Mouse (Mus musculus): ENCODE results near the gene Fam24b. TPM values are rescaled to one million over a fixed set of nuclear protein-coding genes. Genes with fewer than 3 reads are reported as not detected.

The Fam24b gene
- total RNA-seq (2023) = 1 to 10 TPM in 1 of 2 experiments, not detected in 1; 1.5 TPM

DNA sequence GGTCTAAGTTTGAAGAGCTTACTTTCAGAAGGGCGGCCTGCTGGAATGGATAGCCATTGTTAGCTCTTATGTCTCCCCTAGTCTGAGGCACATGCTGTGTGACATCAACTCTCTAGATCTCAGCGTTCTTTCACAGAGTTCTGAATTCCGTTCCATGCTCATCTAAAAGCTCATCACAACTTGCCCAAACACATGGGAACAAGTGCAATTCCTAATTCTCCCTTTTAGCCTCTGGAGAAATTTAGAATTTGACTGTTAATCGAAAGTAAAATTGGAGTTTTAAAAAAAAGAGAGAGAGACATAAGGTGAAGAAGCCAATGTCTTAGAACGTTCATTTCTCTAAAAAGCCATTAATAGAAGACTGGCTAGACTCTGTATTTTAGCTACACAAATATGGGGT lies at the start of gene Fam24b:
Gene Fam24b (minus strand): TSS at position 101 of the 400 bp plus-strand sequence.

DNA sequence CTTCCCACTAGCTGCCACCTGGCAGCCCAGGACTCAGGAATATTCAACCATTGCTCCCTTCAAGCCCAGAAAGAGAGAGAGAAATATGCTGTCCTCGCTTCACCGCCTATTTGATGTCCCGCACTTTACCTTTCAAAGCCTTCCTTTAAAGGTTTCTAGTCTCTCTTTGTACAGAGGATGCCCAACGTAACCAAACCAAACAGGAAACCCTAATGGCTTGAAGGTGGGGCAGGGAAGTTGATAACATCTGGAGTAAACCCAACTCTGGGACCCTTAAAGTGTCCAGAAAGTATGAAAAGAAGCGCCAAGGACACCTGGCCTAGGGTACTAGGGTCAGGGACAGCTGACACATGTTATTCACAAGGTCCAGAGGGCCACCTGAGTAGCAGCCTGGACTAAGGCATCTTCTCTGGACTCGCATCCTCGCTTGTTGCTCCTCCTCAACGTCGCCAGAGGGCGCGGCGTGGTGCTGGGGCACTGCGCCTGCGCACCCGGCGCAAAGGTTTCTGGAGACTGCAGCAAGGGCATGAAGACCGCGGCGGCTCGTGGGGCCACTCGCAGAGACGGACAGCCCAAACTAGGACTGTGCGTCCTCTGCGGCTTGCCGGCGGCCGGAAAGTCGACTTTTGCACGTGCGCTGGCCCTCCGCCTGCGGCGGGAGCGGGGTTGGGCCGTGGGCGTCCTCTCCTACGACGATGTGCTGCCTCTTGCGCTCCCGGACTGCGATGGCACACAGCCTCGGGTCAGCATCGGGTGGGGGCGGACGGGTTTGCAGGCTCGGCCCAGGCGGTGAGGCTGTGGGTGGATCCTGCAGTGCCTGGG lies 41.5 kb upstream of the Fam24b start, which contains the start of gene Pstk:
Gene Pstk (plus strand): TSS at position 494 of the 822 bp plus-strand sequence.

DNA sequence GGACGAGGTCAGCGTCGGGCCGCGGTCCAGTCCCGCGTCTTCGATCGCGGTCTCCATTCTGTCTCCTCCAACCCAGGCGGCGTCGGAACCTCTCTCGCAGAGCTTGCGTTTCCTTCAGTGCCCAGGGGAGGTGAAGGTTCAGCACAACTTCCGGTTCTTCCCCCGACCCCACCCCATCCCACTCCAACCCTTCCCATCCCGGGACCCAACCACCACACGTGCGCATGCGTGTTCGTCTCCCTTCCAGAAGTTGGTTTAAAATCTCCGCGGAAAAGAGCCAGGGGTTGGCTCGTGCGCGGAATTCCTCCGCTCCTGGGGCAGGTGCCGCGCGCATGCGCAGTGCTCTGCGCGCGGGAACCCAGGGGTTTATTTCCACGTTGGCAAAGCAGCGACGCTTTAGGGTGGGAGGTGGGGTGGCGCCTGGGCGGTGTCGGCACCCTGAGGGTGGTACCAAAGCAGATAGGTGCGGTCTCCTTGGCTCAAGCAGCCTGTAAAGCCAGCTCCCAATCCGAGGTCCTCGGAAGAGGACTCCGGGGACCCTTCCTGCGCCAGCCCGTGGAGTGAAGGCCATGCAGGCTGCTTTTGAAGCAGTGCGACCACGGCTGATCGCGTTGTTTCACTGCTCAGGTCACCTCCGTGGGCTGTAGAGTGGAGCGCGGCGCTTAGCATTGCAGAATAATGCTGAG lies 33.4 kb upstream of the Fam24b start, which contains the start of gene 2310057M21Rik:
Gene 2310057M21Rik (minus strand): TSS at position 145 of the 686 bp plus-strand sequence.

DNA sequence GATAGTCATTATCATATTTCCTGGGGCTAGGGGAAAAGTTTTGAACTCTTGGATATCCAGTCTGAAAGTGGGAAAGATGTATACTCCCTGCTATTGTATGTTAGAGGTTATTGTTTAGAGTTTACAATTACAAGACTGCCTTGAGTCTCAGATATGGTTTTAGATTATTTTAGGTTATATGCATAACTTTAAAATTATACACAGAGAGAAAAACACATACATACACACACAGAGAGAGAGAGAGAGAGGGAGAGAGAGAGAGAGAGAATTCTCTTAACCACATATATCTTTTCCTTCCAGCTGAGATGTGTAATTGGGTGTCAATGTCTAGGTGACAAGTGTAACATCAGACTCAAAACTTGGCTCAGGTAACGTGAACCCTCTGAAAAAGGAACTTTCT lies 4.2 kb upstream of the Fam24b start, which contains the start of gene Fam24a:
Gene Fam24a (plus strand): TSS at position 301 of the 400 bp plus-strand sequence.

DNA sequence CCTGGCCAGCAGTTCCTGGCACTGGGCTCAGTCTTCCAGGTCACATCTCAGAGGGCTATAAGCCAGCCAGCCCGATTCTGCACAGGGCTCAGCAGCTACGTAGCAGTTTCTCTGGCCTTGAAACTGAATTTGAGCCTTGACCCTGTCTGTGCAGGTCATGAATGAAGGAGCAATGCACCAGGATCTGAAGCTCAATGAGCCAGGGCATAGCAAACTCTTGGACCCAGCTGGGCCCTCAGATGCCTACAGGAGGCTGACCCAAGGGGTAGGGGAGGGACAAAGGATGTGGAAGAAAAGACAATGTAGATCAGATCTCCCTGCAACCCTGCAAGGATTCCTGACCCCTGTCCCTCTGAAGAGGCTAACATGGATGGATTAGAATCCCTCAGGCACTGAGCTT lies 7.1 kb downstream of the Fam24b start, which contains the start of gene Cuzd1:
Gene Cuzd1 (minus strand): TSS at position 101 of the 400 bp plus-strand sequence.

Other genes starting within 250 kb of the Fam24b start
- not detected for gene 4933402N03Rik, start 183.2 kb downstream of the Fam24b start, total RNA-seq (2023)
- gene 5430419D17Rik, start 155.1 kb downstream of the Fam24b start, total RNA-seq (2023) = not detected
- not detected for gene Cuzd1, start 7.2 kb downstream of the Fam24b start, total RNA-seq (2023)
- not detected for gene Fam24a, start 4.3 kb upstream of the Fam24b start, total RNA-seq (2023)
- gene 2310057M21Rik, start 33.2 kb upstream of the Fam24b start, total RNA-seq (2023) = 10 to 100 TPM; 22.5 to 29.6 TPM
- gene Pstk, start 41.6 kb upstream of the Fam24b start, total RNA-seq (2023) = 10 to 100 TPM; 26.7 to 29.1 TPM
- gene Ikzf5, start 81.0 kb upstream of the Fam24b start, total RNA-seq (2023) = 10 to 100 TPM; 80.2 to 80.4 TPM
- 10 to 100 TPM; 21.1 to 23.9 TPM for gene Acadsb, start 81.1 kb upstream of the Fam24b start, total RNA-seq (2023)
- gene Hmx3, start 213.4 kb upstream of the Fam24b start, total RNA-seq (2023) = not detected
- gene Hmx2, start 219.3 kb upstream of the Fam24b start, total RNA-seq (2023) = not detected
- 10 to 100 TPM; 57.3 to 71.8 TPM for gene Bub3, start 230.7 kb upstream of the Fam24b start, total RNA-seq (2023)